Mouse (Mus musculus) bone marrow, adult 2 months (tissue): Measurements from ENCODE around the gene Egln1.
A peak's percentile ranks its signal among the peaks of the same experiment; 100 is the strongest.

ENCODE experiments used
- CTCF ChIP-seq: fragments of 200-500 bp; IDR thresholded peaks from 2 replicates; pipeline ENCODE4 v1.5.1; 2011; ENCODE audit warnings: low read length, control low read depth; ENCODE audit not compliant: control insufficient read depth, insufficient read depth
- POLR2A ChIP-seq: fragments of 200-500 bp; IDR thresholded peaks from 2 replicates; pipeline ENCODE4 v1.6.1; 2011; ENCODE audit warnings: low read depth, mild to moderate bottlenecking, control low read depth, low read length, borderline replicate concordance; ENCODE audit not compliant: control insufficient read depth

GRCm38 (mm10) chr8:124921369-124922279, 27.5 kb downstream of the Egln1 start:
- TF ChIP-seq CTCF (0 out of 2 replicates have a peak, but pooled peaks have one; percentile 13), POLR2A (no peak)
